Mouse (Mus musculus): Measurements from ENCODE around the gene Gm42715.

GRCm38 (mm10) chr7:127614091-127614490 is 94.7 kb downstream of the Gm42715 start:
- no peak for TF ChIP-seq EP300 (optimal IDR thresholded peaks at IDR 0.05)
- no peak for TF ChIP-seq CTCF (IDR thresholded peaks at IDR 0.05; ENCODE audit: low read depth)

Data from stomach, postnatal 0 days (tissue).